Mouse (Mus musculus) left cerebral cortex, adult 18-20 months (tissue): ENCODE measurements around the gene Pheta1. TPM values are rescaled to one million over a fixed set of nuclear protein-coding genes. Genes with fewer than 3 reads are reported as not detected.
A peak's percentile ranks its signal among the peaks of the same experiment; 100 is the strongest.

Experiments used
- DNase-seq, 2 experiments: peaks; one replicate each; pipeline ENCODE4 v3.0.0; 2021 to 2022; ENCODE audit warnings: low spot score in 2 of 2, mixed read lengths in 1 of 2
- total RNA-seq, 2 experiments: library from RNA; stranded (reverse); gene quantifications; 2 replicates each; pipeline ENCODE4 v1.2.3; 2021

Pheta1 gene
- total RNA-seq, 2 experiments from 2014 or later, result 9.8 to 10.1 TPM

DNA sequence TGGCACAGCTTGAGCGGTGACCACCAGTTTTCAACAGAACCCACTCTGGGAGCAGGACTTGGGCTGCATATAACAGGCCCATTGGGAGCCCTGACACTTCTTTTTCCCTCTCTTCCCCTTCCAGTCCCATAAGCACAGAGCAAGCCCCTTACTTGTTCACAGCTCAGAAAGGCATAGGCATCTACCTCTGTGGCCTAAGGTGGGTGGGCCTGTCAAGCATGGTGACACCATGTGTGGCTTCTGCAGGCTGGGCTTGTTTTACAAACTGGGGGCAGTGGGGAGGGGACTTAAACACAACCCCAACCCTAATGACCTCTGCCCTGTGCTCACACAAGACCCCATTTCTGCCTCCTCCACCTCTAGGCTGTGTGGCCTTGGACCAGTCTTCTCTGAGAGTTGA, 25.1 kb upstream of the Pheta1 start:
- no peak for DNase-seq

DNA sequence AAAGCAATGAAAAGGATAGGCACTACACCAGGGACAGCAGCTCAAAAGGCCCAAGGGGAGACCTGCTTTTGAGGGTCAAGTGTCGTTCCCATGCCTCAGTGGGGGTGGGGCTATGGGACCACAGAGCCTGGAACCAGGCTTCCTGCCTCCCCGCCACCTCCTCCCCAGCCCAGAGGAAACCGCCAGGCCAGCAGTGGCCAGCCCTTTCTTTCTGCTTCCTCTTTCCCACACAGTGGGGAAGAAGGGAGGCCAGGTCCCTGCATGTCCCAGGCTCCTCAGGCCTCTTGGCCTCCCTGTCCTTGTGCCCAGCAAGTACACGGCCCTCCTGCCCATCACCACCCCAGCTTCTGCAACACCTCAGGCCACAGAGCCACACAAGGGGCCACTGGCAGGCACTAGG, 24.7 kb upstream of the Pheta1 start:
- no peak for DNase-seq

DNA sequence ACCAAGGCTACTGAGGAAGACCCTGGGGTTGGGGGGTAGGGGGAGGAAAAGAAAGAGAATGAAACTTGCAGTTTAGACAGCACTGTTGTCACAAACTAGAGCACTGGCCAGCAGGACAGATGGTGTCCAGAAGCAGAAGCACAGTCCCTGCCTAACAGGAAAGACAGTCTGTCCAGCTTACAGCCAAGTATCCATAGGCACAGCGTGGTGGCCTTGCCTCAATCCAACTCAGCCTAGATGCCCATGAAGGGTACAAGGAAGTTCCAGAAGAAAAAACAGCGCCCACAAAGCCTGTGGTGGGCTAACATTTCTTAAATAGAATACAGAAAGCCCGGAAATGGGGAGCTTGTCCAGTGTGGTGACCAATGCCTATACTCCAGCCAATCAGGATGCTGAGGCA, 23.2 kb upstream of the Pheta1 start:
- DNase-seq, result no peak

DNA sequence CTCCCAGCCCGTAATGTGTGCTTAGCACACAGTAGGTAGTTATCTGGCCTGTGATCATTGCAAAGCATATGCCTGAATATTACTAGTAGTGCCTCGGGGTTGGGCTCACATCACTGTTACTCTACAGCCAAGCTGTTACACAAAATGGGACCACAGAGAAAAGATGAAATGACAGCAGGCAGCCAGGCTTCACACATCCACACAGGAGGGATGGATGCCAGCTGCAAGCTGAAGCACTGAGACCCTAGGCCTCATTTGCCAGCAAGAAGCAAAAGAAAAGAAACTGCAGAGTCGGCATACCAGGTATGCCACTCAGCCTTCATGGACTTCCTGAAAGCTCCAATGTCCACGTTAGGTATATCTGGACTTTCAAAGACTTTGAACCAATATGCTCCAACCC, 20.9 kb upstream of the Pheta1 start:
- no peak for DNase-seq

DNA sequence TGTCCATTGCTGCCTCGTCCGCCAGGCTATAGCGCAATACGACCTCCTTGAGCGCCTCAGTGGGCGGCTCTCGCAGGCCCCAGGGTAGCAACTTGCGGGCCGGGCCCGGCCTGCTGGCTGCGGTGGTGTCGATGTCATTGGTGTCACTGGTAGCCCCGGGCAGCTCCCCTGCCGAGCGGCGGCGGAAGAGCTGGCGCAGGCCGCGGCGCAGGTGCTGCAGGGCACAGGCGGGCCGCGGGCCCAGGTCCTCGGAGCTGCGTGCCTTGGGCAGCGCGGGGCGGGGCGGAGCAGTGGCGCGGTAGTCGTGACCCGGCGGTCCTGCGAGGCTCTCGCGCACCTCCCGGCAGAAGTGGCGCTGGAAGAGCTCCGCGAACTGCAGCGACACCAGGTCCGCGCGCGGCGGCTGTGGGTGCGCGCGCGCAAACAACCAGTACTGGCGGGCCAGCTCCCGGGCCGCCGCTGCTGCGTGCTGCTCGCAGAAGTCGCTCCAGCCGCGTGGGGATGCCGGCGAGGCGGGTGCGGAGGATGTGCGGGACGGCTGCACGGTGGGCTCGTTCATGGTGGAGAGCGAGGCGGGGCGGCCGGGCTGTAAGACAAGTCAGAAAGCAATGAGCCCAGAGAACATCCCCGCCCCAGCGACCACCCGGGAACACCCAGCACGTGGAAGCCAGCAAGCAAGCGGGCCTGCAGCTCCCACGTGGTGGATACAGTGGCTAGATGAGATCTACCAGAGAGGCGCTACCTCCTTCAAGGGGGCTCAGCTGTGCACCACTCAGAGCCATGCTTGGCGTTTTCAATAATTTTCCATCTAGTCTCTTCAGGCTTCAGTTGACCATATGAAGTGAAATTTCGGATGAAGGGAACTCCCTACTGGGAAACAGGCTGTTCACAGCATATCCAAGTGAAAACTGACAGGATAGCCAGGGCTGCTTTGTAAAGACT, 20.0 kb upstream of the Pheta1 start:
- DNase-seq, result peak; percentile 52 to 66

DNA sequence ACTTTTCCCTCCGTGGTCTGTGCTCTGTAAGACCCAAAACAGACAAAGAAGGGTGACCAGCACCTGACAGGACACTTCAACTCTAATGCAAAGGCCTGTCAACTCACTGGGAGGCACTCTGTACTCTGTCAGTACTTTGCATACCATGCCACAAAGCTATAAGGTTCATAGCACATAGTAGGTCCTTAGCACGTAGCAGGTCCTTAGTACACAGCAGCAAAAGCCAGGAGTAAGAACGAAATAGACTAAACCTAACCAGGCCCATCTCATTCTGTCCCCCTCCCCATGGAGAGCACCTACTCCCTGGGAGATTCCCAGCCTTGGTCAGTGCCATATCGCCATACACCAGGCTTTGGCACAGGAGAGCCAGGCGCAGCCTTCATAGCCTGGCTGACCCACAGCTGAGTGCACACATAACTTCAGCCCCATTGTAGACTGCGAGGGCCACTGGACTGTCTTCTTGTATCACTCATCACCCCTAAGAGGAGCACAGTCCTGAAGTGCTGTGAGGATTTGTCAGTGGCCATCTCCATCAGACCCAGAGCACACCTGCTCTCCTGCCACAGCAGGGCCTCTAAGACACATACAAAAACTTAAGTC, 17.7 kb upstream of the Pheta1 start:
- DNase-seq, result no peak

DNA sequence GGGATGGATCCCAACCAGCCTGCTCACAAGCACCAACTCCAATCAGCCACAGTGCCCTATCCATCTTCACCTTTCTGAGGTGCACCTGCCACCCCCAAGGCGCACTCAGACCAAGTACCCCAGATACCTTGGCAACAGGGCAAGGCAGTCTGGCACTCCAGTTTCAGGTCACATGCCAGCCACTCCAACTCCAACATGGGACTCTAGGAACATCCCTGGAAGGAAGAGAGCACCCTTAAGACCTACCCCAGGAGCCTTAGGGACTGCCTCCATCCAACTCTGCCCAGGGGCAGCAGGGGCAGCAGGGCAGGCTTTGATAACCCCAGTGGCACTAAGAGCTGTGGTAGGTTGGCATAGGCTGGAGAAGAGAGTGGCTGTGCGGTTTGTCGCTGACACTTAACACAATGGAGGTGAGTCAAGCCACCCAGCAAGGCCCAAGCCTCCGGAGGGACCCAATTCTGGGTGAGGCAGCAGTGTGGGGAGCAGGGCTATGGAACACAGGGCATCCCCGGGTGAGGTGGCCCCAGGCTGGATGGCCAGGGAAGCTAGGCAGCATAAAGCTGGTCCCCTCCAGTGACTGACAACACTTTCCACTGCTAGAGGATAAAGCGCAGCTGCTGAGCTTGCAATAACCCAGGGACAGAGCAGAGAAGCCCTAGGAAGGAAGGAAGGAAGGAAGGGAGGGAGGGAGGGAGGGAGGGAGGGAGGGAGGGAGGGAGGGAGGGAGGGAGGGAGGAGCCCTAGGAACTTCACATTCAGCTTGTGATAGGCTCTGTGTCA, 16.2 kb upstream of the Pheta1 start:
- no peak for DNase-seq

DNA sequence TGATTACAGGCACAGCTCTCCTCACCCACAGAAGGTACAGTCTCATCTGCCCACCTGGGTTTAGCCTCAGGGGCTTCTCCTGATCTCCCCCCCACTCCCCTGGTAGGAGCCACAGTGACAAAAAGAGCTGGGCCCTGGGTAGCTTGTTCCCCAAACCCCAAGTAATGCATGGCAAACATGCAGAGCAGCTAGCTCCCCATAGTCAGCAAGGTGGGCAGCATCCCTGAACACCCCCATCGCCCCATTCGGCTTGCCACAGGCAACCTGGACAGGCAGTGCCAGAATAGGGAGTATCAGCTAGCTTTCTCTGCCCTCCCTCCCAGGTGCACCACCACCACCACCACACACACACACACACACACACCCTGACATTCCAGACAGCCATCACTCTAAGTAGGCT, 15.6 kb upstream of the Pheta1 start:
- no peak for DNase-seq

DNA sequence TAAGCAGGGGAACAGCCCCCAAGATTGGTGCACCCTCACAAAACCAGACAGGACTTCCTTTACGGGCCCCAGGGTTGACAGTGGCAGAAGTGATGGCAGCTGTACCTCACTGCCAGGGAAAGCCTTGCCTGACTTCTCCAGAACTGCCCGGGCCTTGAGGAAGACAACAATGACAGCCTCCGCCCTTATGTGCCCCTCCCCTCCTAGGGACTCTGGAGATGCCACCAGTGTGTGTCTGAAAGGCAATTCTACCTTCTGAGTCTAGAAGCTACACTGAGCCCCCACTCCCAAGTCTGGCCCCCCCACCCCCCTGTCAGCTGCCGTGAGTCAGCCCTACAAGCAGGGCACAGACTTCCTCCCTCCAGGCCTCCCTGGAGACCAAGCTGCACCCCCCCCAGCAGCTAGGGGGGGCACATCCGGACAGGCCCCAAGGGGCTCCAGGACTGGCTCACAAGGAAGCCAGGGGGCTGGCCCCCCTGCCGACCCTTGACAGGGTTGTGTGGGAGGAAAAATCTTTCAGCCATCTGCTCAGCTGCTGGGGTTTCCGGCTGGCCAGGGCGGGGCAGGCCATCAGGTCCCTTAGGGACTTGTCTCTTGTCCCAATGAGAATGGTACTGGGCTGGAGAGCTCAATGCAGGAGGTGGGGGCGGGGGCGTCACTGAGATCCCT, 15.1 kb upstream of the Pheta1 start:
- DNase-seq, result no peak

DNA sequence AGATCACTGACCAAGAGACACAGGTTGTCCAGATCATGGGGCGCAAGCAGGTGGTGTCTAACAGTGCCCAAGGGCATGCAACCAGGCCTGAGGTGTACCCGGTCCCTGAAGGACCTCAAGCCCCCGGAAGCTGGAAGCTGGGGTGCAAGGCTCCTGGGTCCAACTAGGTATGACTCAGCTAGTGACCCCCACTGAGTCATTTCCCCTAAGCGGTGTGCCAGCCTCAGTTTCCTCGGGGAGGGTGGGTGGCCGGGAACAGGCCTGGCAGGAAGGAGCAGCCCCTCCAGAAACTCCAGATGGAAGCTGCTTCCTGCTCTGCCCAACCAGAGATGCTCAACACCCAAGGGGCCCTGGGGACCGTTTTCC, 14.6 kb upstream of the Pheta1 start:
- DNase-seq, result no peak

DNA sequence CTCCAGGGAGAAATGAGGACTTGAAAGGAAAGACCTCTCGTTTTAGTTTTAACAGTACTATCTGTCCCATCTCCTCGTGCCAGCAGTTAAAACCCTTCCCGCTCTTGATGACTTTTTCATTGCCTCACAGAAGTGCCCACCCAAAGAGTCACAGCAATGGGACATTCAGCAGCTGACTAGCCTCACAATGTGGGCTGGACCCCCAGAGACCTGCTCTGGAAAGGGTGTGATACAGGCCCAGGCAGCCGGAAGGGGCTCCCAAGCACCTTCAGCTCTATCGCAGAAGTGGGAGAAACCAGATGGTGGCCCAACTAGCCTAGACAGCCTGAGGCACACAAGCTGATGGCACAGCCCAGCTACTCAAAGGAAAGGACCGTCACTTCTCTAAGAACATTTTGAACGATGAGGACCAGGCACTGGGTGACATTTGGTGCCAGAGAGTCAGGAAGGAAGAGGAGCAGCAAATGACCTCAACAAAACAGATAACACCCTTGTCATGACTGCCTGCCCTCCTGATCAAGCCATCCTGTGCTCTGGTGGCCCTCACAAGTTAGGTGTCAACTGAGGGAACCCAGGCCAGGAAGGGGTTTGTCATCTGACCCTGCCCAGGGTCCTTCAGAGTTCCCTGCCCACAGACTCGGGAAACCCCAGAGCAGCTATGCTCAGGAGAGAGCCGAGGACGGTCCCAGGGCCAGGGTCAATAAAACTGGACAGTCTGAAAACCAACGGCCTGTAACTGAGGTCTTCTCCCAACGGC, 13.6 kb upstream of the Pheta1 start:
- DNase-seq, result no peak

DNA sequence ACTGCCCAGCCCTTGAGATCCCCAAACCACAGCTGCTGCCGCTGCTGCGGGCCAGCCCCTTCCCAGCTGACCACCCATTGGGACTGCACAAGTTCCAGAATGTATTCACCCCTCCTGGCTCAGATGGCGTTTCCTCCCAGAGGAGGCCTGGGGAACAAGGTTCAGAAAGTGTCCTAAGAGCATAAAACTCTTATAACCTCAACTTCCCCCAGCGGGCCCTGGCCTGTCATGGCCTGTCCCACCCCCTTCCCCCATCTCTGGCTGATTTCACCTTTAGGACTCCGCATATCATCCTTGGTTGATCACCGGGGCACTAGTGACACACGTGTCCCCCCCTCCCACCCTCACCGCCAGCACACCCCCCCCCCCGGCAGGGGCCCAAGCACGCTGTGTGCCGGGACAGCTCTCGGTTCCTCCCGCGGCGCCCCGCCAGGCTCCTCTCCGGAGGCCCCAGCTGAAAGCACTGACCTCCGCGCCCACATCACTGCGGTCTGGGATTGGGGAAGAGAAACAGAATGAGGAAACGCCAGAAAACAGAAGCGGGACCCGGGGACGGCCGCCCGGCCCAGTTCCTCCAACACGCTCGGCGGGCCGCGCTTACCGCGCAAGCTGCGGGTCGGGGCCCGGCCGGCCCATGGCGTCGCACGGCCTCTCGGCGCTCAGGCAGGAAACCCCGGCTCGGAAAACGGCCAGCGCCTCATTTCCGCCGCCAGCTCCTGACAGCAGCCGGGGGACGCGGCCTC, 12.7 kb upstream of the Pheta1 start:
- DNase-seq, result peak in 1 of 2 experiments; percentile 35

DNA sequence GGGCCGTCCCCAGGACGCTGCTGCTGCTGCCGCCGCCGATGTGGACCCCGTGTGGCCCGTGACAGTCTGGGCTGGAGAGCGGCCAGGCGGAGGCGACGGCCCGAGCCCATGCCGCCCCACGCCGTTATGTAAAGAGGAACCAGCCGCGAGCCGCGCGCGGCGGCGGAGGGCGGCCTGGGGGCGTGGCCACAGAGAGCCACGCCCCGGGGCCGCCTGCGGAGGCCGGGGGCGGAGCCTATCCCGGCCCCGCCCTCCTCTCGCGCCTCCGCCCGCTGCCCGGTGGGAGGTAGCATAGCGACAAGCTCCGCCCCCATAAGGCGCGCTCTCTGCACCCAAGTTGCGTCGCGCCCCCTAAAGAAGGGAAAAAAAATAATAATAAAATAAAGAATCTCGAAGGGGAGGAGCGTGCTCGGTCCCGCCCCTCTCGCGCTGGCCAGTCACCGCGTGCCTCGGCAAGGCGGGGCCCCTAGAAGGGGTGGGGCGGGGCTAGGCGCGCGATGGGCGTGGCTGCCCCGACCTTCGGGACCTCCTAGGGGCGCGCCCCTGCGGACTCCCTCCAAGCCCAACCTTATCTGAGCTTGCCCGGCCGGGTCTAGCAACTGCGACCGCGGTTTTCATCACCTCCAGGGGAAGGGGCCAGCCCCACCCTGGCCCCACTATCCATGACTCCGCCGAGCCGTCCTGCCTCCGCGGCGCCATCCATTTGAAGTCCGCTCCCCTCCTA, 11.9 kb upstream of the Pheta1 start:
- peak; percentile 77 to 85 for DNase-seq

DNA sequence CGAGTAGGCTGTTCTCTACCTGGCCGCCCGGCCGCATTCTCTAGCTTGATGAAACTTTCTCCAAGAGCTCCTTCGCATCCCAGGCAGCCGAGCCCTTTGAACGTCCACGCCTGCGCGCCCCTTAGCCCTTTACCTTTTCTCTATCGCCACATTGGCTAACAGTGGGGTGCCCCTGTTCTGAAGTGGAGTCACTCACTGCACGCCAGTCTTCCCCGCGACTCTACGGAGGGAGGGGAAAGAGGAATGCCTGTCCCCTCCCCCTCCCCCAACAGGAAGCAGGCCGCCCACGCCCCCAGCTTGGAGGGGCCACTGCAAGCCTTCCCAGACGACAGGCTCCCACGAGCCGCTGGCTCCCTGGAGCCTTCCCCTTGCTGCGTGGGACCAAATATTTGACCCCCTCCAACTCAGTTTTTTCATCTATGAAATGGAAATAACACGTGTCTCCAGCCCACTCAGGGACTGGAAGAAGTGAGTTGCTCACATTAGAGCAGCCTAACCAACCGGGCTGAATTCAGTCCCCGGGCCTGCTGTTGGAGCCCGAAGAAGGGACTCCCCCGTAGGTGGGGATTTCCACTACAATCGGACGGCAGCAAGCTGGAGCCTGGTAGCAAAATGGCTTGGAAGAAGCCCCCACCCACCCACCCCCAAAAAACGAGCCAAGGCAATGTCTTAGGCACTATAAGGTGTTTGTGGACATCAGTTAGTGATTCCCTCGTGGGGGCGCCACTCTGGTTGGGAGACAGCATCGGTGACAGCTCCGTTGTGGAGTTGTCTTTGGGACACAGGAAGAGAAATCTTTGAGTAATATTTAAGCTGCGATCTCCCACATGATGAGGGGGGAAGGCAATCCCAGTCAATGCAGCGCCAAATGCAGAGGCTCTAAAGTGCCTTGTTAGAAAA, 11.1 kb upstream of the Pheta1 start, which contains the start of gene Sh2b3:
Gene Sh2b3, minus strand, starts transcription at position 206 of the 900 bp plus-strand sequence.
- DNase-seq, result peak in 1 of 2 experiments; percentile 43

DNA sequence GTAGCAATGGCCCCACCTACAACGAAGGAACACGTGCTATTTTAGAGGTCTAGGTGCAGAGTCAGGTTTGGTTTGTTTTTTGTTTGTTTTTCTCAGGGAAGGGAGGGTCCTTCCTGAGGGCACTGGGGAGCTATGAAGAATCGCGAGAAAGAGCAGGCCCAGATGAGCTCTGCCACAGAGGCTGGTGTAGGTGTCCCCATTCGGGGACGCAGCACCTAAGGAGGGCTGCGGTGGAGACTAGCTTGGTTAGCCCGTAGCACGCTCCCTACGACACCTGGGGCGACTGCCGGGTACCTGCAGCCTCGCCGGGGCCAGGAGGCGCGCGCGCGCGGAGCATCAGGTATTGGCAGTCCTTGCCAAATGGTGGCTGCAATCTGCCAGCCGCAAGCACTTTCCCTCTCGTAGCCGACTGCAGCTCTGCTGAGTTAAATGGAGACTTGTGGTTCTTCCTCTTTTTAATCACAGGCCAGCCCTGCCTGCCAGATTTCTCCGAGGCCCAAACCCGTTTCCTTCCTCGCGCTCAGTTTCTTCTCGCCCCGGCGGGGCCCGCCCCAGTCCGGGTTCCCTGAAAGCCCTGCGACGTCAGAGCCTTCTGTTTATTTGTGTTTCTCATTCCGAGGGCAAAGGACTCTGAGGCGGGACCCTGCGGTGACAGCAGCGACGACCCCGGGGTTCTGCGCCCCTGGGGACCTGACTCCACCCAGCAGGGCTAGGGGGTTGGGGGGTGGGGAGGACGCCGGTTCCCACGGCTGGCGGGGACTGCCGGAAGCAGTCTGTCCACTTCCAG, 10.2 kb upstream of the Pheta1 start:
- DNase-seq, result peak in 1 of 2 experiments; percentile 50

DNA sequence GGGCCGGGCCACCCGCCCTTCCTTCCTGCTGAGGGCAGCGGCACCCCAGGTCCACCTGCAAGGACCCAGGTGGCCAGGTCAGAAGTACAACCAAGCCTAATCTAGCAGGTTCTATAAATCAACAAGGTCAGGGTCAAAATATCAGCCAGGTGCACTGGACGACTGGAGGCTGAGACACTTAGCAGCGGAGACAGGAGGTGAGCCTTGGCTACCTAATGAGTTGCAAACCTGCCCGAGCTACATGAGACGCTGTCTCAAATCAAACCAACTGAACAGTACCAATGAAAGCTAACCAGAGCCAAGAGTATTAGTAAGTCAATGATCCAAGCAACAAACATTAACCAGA, 9.7 kb upstream of the Pheta1 start:
- DNase-seq, result no peak

DNA sequence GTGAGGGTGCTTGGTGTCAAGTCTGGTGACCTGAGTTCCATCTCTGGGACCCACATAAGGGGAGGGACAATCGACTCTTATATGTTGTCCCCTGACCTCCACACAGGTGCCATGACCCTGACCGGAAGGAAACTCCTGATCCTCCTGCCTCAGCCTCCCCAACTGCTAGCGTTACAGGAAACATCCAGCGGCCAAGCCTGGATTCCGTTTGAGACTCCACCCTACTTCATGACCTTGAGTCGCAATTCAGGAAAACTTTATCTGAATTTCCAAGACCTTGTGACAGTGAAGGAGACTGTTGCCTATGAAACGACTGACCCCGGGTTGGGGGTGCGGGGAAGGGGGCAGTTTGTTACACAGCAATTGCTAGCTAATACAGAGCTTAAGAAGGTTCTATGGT, 7.3 kb upstream of the Pheta1 start:
- DNase-seq, result no peak
